Comparison of ENCODE assay signal across 9 mouse cellular contexts in the genomic region with DNA sequence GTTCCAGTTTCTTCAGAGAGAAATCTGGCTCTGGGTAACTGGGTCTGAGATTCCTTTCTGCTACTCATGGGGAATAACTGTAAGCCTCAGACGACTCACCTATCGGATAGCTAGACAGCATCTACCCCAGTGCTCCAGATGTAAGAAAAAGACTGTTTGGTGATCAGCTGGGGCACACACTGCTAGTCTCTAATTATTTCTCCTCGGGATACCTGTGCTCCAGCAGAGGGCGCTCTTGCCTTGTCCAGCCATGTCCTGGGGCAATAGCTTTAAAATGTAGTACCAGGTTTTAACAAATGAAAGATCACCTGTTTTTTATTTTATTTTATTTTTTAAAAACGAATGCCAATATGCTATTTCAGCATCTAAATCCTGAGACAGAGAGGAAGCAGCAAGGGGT. TPM values are rescaled to one million over a fixed set of nuclear protein-coding genes. Genes with fewer than 3 reads are reported as not detected.
DNase-seq lines count a peak whose midpoint lies in the region; ATAC-seq lines count a peak whose summit lies in the region.
"Had no signal": no experiment of that assay in that cellular context is flagged by ENCODE, and none has a peak within 500 bp of the region (broad histone marks: within the 10 kb centered on the region; RNA-seq: fewer than 3 reads in every experiment).

No protein-coding gene starts in this region.

- 8% methylated on average over 5 of the region's 5 CpGs for WGBS in stomach, embryonic 14.5 days

- ATAC-seq in stomach, embryonic 14.5 days (ENCODE audit: insufficient number of reproducible peaks, insufficient read depth, low FRiP score, low read depth), result peak; percentile 49; the same call in 1 of the 2 replicates

- no peaks in the 10 kb centered on the region for H3K9me3 ChIP-seq in stomach, embryonic 14.5 days (ENCODE audit: control insufficient read depth, low read depth, low read length)
- H3K9me3 ChIP-seq: embryonic facial prominence, embryonic 13.5 days had no signal

- peak; percentile 86 for DNase-seq in 3T3-L1 (ENCODE audit: low read depth, low spot score)
- DNase-seq in T-cell, adult 2 months (ENCODE audit: low spot score), result peak; percentile 75
- DNase-seq in cerebellum, postnatal 36 days, result peak; percentile 83 to 88
- DNase-seq in gastrocnemius, adult 18-20 months (ENCODE audit: low spot score), result peak; percentile 71
- peak; percentile 41 for DNase-seq in kidney, adult 11 months
- peak; percentile 61 to 65 for DNase-seq in left cerebral cortex, postnatal 36 days (ENCODE audit: low spot score in 2 of 2)
- DNase-seq in natural killer cell, adult 2 months (ENCODE audit: low spot score in 2 of 2), result peak; percentile 62 to 78

- H3K4me2 ChIP-seq in stomach, embryonic 14.5 days (replicated peaks; ENCODE audit: low read depth, low read length), result no peak overlapping the region
- H3K4me2 ChIP-seq: embryonic facial prominence, embryonic 13.5 days had no signal

- intact Hi-C loops in left cerebral cortex, postnatal 36 days (cut with DNase I), result loop anchor here (2.0 kb wide), 1 partner anchor 39 kb away; no protein-coding TSS in a partner anchor

- no peak overlapping the region for H3K9ac ChIP-seq in stomach, embryonic 14.5 days (replicated peaks; ENCODE audit: low read depth, low read length)
- H3K9ac ChIP-seq: embryonic facial prominence, embryonic 13.5 days had no signal

- no peaks in the 10 kb centered on the region for H3K4me1 ChIP-seq in stomach, embryonic 14.5 days (ENCODE audit: control insufficient read depth, insufficient read depth, low read length)
- H3K4me1 ChIP-seq: embryonic facial prominence, embryonic 13.5 days had no signal

- H3K27ac ChIP-seq in stomach, embryonic 14.5 days (ENCODE audit: low read length), result no peak overlapping the region
- H3K27ac ChIP-seq: embryonic facial prominence, embryonic 13.5 days had no signal

- no peaks in the 10 kb centered on the region for H3K27me3 ChIP-seq in stomach, embryonic 14.5 days (ENCODE audit: control insufficient read depth, insufficient read depth, low read length)
- H3K27me3 ChIP-seq: embryonic facial prominence, embryonic 13.5 days had no signal

- H3K36me3 ChIP-seq in stomach, embryonic 14.5 days (ENCODE audit: control insufficient read depth, insufficient read depth, low read length), result no peaks in the 10 kb centered on the region
- H3K36me3 ChIP-seq: embryonic facial prominence, embryonic 13.5 days had no signal

- H3K4me3 ChIP-seq in stomach, embryonic 14.5 days (ENCODE audit: low read depth, low read length), result no peak overlapping the region
- H3K4me3 ChIP-seq: embryonic facial prominence, embryonic 13.5 days had no signal

RNA-seq across cellular contexts. Expression of a gene that starts 22.0 kb away (rescaled TPM):
- 1 to 10 TPM; 7.5 to 9.4 TPM for total RNA-seq in gastrocnemius, adult 18-20 months (2021)
- total RNA-seq in left cerebral cortex, postnatal 36 days (2021), result 10 to 100 TPM; 42.5 to 46.7 TPM
- polyA plus RNA-seq in stomach, embryonic 14.5 days (2014; fragmentation: Nextera tagmentation; extraction: Ambion mirVana), result 5.9 and 8.2 TPM in 2 replicates

RNA-seq across cellular contexts. Expression of a gene that starts 22.5 kb away (rescaled TPM):
- under 1 TPM in 1 of 2 experiments, not detected in 1; 0.47 TPM for total RNA-seq in gastrocnemius, adult 18-20 months (2021)
- total RNA-seq in left cerebral cortex, postnatal 36 days (2021), result under 1 TPM; 0.30 to 0.72 TPM
- 0.38 and 0.39 TPM in 2 replicates for polyA plus RNA-seq in stomach, embryonic 14.5 days (2014; fragmentation: Nextera tagmentation; extraction: Ambion mirVana)
- polyA plus RNA-seq: embryonic facial prominence, embryonic 13.5 days had no signal

RNA-seq across cellular contexts. Expression of a gene that starts 46.4 kb away (rescaled TPM):
- total RNA-seq in gastrocnemius, adult 18-20 months (2021), result 10 to 100 TPM; 66.3 to 68.5 TPM
- total RNA-seq in left cerebral cortex, postnatal 36 days (2021), result 10 to 100 TPM; 55.7 to 66.0 TPM
- 54.8 and 56.9 TPM in 2 replicates for polyA plus RNA-seq in stomach, embryonic 14.5 days (2014; fragmentation: Nextera tagmentation; extraction: Ambion mirVana)

Comparison
In these comparisons a context has a peak if more than half of its experiments do, and no peak if none do; other contexts are left out.
1. RNA of a gene that starts 22.0 kb away (total RNA-seq): 42.5 to 46.7 TPM in left cerebral cortex, postnatal 36 days; 7.5 to 9.4 TPM in gastrocnemius, adult 18-20 months; every median in the first group is over 4 times any median in the second.
2. Peak in every context shown above with its lines, with median percentiles within 50 percentile points of each other: DNase-seq.